Comparison of ENCODE assay signal across 17 mouse cellular contexts in the genomic region with DNA sequence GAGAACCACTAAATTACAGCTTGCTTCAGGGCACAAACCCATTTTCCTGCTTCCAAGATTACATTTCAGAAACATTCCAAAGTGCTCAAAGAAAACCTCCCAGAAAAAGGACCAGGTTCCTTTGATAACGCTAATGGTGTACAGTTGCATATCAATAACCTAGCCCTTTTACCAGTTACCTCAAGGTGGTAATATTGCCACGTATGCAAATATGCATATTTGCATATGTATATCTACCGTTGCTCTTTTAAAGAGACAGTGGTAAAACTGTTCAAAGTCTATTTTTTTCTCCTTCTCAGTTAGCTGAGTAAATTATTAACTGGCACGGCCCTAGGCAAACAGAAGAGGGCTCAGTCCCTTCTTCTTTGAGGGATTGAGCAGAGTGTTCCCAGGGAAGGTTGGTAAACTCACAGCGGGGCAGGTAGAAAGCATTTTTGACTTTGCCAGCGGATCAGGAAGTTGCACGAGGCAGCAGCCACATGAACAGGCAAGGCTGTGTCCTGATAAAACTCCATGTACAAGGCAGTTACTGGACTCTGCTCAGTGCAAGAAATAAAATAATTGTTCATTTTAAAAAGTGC. TPM values are rescaled to one million over a fixed set of nuclear protein-coding genes. Genes with fewer than 3 reads are reported as not detected.
A peak's percentile ranks its signal among the peaks of the same experiment; 100 is the strongest.
DNase-seq lines count a peak whose midpoint lies in the region; ATAC-seq and TF ChIP-seq lines count a peak whose summit lies in the region.
"Had no signal": no experiment of that assay in that cellular context is flagged by ENCODE, and none has a peak within 500 bp of the region (broad histone marks: within the 10 kb centered on the region; RNA-seq: fewer than 3 reads in every experiment).

No protein-coding gene starts in this region.

- no peak for TF ChIP-seq POLR2A in CH12.LX (IDR thresholded peaks at IDR 0.05; ENCODE audit: low read depth, low read length)

- no peaks in the 10 kb centered on the region for H3K9me3 ChIP-seq in CH12.LX (replicated peaks; ENCODE audit: low read length)
- H3K9me3 ChIP-seq in intestine, embryonic 15.5 days: no peaks in the 10 kb centered on the region
- H3K9me3 ChIP-seq in kidney, postnatal 0 days (replicated peaks; ENCODE audit: low read length): no peaks in the 10 kb centered on the region
- H3K9me3 ChIP-seq in liver, postnatal 0 days (ENCODE audit: low read length): no peaks in the 10 kb centered on the region
- H3K9me3 ChIP-seq in hindbrain, embryonic 10.5 days: no peaks in the 10 kb centered on the region
- H3K9me3 ChIP-seq in forebrain, embryonic 16.5 days (ENCODE audit: control insufficient read depth, low read length): no peaks in the 10 kb centered on the region
- H3K9me3 ChIP-seq: embryonic facial prominence, embryonic 15.5 days; limb, embryonic 12.5 days had no signal

- no peaks in the 10 kb centered on the region for H3K79me2 ChIP-seq in CH12.LX (replicated peaks; ENCODE audit: control insufficient read depth, extremely low read depth, insufficient read depth, poor library complexity, severe bottlenecking)

- H3K9ac ChIP-seq in CH12.LX (ENCODE audit: insufficient read depth, low read depth): no peak overlapping the region
- H3K9ac ChIP-seq in intestine, embryonic 15.5 days: no peak overlapping the region
- no peak overlapping the region for H3K9ac ChIP-seq in kidney, postnatal 0 days (ENCODE audit: low read depth, low read length)
- H3K9ac ChIP-seq in liver, postnatal 0 days (replicated peaks): no peak overlapping the region
- no peak overlapping the region for H3K9ac ChIP-seq in forebrain, embryonic 16.5 days (replicated peaks; ENCODE audit: low read depth, low read length)
- H3K9ac ChIP-seq: embryonic facial prominence, embryonic 15.5 days; forebrain, postnatal 0 days; limb, embryonic 12.5 days had no signal

- no peak for TF ChIP-seq RAD21 in CH12.LX (IDR thresholded peaks at IDR 0.05; ENCODE audit: low read depth, low read length)

- no peak for TF ChIP-seq EP300 in CH12.LX (IDR thresholded peaks at IDR 0.05; ENCODE audit: low read length)
- no peak for TF ChIP-seq EP300 in liver, postnatal 0 days (IDR thresholded peaks at IDR 0.05; ENCODE audit: low read depth)

- TF ChIP-seq CTCF in CH12.LX (conservative IDR thresholded peaks at IDR 0.05 in 1 of 2, IDR thresholded peaks at IDR 0.05 in 1 of 2; ENCODE audit: low read depth in 2 of 2, low read length in 2 of 2): no peak
- no peak for TF ChIP-seq CTCF in kidney, postnatal 0 days (IDR thresholded peaks at IDR 0.05; ENCODE audit: low read depth)
- no peak for TF ChIP-seq CTCF in liver, postnatal 0 days (IDR thresholded peaks at IDR 0.05; ENCODE audit: low read depth)

- no peak overlapping the region for H3K4me3 ChIP-seq in CH12.LX (replicated peaks in 1 of 3; ENCODE audit: low read depth in 2 of 3, low read length in 2 of 3, poor library complexity in 1 of 3)
- no peak overlapping the region for H3K4me3 ChIP-seq in intestine, embryonic 15.5 days (replicated peaks)
- H3K4me3 ChIP-seq in kidney, postnatal 0 days (replicated peaks; ENCODE audit: low read depth, low read length): no peak overlapping the region
- no peak overlapping the region for H3K4me3 ChIP-seq in liver, postnatal 0 days (ENCODE audit: low read depth, low read length)
- H3K4me3 ChIP-seq in hindbrain, embryonic 10.5 days: no peak overlapping the region
- H3K4me3 ChIP-seq in forebrain, embryonic 16.5 days (replicated peaks; ENCODE audit: low read length): no peak overlapping the region
- H3K4me3 ChIP-seq: embryonic facial prominence, embryonic 15.5 days; limb, embryonic 12.5 days; myocyte had no signal

- in situ Hi-C loops in CH12.LX (cut with MboI; ENCODE audit: low pct_ligation_motif_present, low pct_unique_long_range_greater_than_20kb, low sequenced_read_pairs): loop anchor here (25.0 kb wide), 1 partner anchor 1013 kb away; no protein-coding TSS in a partner anchor

- no peaks in the 10 kb centered on the region for H3K36me3 ChIP-seq in CH12.LX (replicated peaks in 1 of 2; ENCODE audit: control insufficient read depth in 1 of 2, insufficient read depth in 1 of 2, low read length in 1 of 2)
- no peaks in the 10 kb centered on the region for H3K36me3 ChIP-seq in intestine, embryonic 15.5 days
- H3K36me3 ChIP-seq in kidney, postnatal 0 days (ENCODE audit: insufficient read depth, low read length): no peaks in the 10 kb centered on the region
- no peaks in the 10 kb centered on the region for H3K36me3 ChIP-seq in liver, postnatal 0 days (replicated peaks; ENCODE audit: insufficient read depth, low read length)
- no peaks in the 10 kb centered on the region for H3K36me3 ChIP-seq in hindbrain, embryonic 10.5 days
- H3K36me3 ChIP-seq in forebrain, embryonic 16.5 days (ENCODE audit: control insufficient read depth, insufficient read depth): no peaks in the 10 kb centered on the region
- H3K36me3 ChIP-seq: embryonic facial prominence, embryonic 15.5 days; limb, embryonic 12.5 days had no signal

- H3K27me3 ChIP-seq in CH12.LX (replicated peaks): no peaks in the 10 kb centered on the region
- H3K27me3 ChIP-seq in intestine, embryonic 15.5 days (replicated peaks): no peaks in the 10 kb centered on the region
- H3K27me3 ChIP-seq in kidney, postnatal 0 days (ENCODE audit: insufficient read depth, low read length): no peaks in the 10 kb centered on the region
- H3K27me3 ChIP-seq in liver, postnatal 0 days (ENCODE audit: insufficient read depth, low read length): no peaks in the 10 kb centered on the region
- no peaks in the 10 kb centered on the region for H3K27me3 ChIP-seq in hindbrain, embryonic 10.5 days (ENCODE audit: insufficient read depth, poor library complexity, severe bottlenecking)
- H3K27me3 ChIP-seq in forebrain, embryonic 16.5 days (replicated peaks; ENCODE audit: control insufficient read depth, insufficient read depth, low read length): no peaks in the 10 kb centered on the region
- H3K27me3 ChIP-seq: embryonic facial prominence, embryonic 15.5 days; limb, embryonic 12.5 days had no signal

- no peak overlapping the region for H3K4me2 ChIP-seq in CH12.LX (ENCODE audit: insufficient read depth, low read depth, poor library complexity, severe bottlenecking)
- no peak overlapping the region for H3K4me2 ChIP-seq in intestine, embryonic 15.5 days (replicated peaks)
- H3K4me2 ChIP-seq in kidney, postnatal 0 days (ENCODE audit: low read length): no peak overlapping the region
- peak overlapping the region; percentile 14; the same call in 1 of the 2 replicates for H3K4me2 ChIP-seq in liver, postnatal 0 days (ENCODE audit: low read depth, low read length)
- H3K4me2 ChIP-seq in forebrain, embryonic 16.5 days (ENCODE audit: low read length): no peak overlapping the region
- H3K4me2 ChIP-seq: embryonic facial prominence, embryonic 15.5 days had no signal

- ATAC-seq in intestine, embryonic 15.5 days: peak; percentile 85
- ATAC-seq in kidney, postnatal 0 days (replicated peaks; ENCODE audit: low FRiP score, low read depth): 0 out of 2 replicates have a peak, but pooled peaks have one; percentile 11
- peak; percentile 62 for ATAC-seq in liver, postnatal 0 days
- ATAC-seq in granulocyte monocyte progenitor cell, adult 5-6 weeks (replicated peaks; ENCODE audit: poor library complexity, severe bottlenecking): no peak
- ATAC-seq in forebrain, embryonic 16.5 days: no peak
- ATAC-seq: forebrain, postnatal 0 days had no signal

- no peak overlapping the region for H3K27ac ChIP-seq in CH12.LX (ENCODE audit: insufficient read depth, low read depth)
- peak overlapping the region; percentile 91 for H3K27ac ChIP-seq in intestine, embryonic 15.5 days
- peak overlapping the region; percentile 73 for H3K27ac ChIP-seq in kidney, postnatal 0 days
- peak overlapping the region; percentile 44 for H3K27ac ChIP-seq in liver, postnatal 0 days (ENCODE audit: low read depth)
- H3K27ac ChIP-seq in hindbrain, embryonic 10.5 days: no peak overlapping the region
- no peak overlapping the region for H3K27ac ChIP-seq in forebrain, embryonic 16.5 days (ENCODE audit: low read length)
- H3K27ac ChIP-seq: embryonic facial prominence, embryonic 15.5 days; limb, embryonic 12.5 days had no signal

- dilution Hi-C loops in CH12.LX (cut with MboI; ENCODE audit: extremely low pct_ligation_motif_present, extremely low pct_unique_long_range_greater_than_20kb, low sequenced_read_pairs): no loop called here

- no peak for DNase-seq in CH12.LX (ENCODE audit: extremely low read depth)
- no peak for DNase-seq in kidney, postnatal 0 days (ENCODE audit: low spot score)
- DNase-seq in liver, postnatal 0 days: no peak
- no peak for DNase-seq in hindbrain, embryonic 10.5 days (ENCODE audit: low spot score)
- DNase-seq in gastrocnemius, postnatal 4 days (ENCODE audit: low spot score in 2 of 2): no peak
- DNase-seq: adrenal gland, postnatal 10 days; cerebellum, postnatal 36 days; forebrain, postnatal 0 days; heart, postnatal 36 days; right cerebral cortex, postnatal 14 days; thymus, postnatal 4 days had no signal

- 42% methylated on average over 7 of the region's 7 CpGs for WGBS in intestine, embryonic 15.5 days
- 38% methylated on average over 7 of the region's 7 CpGs for WGBS in kidney, postnatal 0 days
- WGBS in liver, postnatal 0 days (ENCODE audit: insufficient replicate concordance): 31% methylated on average over 7 of the region's 7 CpGs
- WGBS in hindbrain, embryonic 10.5 days: 65% methylated on average over 7 of the region's 7 CpGs
- 50% methylated on average over 7 of the region's 7 CpGs for WGBS in forebrain, embryonic 16.5 days

- peaks cover 13 to 37% of the 10 kb centered on the region in 2 experiments for H3K4me1 ChIP-seq in CH12.LX (ENCODE audit: control insufficient read depth in 1 of 2, insufficient read depth in 2 of 2)
- peaks cover 20% of the 10 kb centered on the region for H3K4me1 ChIP-seq in intestine, embryonic 15.5 days (replicated peaks)
- peaks cover 5% of the 10 kb centered on the region; the same call in 1 of the 2 replicates for H3K4me1 ChIP-seq in kidney, postnatal 0 days (replicated peaks; ENCODE audit: insufficient read depth, low read length)
- 0 out of 2 replicates have a peak, but pooled peaks cover 4% of the 10 kb centered on the region for H3K4me1 ChIP-seq in liver, postnatal 0 days (ENCODE audit: insufficient read depth)
- H3K4me1 ChIP-seq in hindbrain, embryonic 10.5 days (replicated peaks): peaks cover 9% of the 10 kb centered on the region
- H3K4me1 ChIP-seq in forebrain, embryonic 16.5 days (replicated peaks; ENCODE audit: control insufficient read depth, insufficient read depth, low read length): peaks cover 9% of the 10 kb centered on the region

RNA-seq across cellular contexts. Expression of gene Fhad1, which starts 15.3 kb away (rescaled TPM):
- 3.8 and 4.8 TPM in 2 replicates for total RNA-seq in CH12.LX (2012; rRNA removed)
- 5.3 and 5.5 TPM in 2 replicates for total RNA-seq in CH12.LX (2014; rRNA removed)
- 8.6 and 10.1 TPM in 2 replicates for polyA plus RNA-seq in CH12.LX (2012; ENCODE audit: insufficient read length, low read depth)
- polyA plus RNA-seq in intestine, embryonic 15.5 days (2015; fragmentation: Nextera tagmentation; extraction: Ambion mirVana): 1.4 and 2.3 TPM in 2 replicates
- polyA plus RNA-seq in kidney, postnatal 0 days (2015; fragmentation: Nextera tagmentation; extraction: Ambion mirVana): 0.32 and 0.50 TPM in 2 replicates
- polyA plus RNA-seq in liver, postnatal 0 days (2015; fragmentation: Nextera tagmentation; extraction: Ambion mirVana): 0.71 and 1.0 TPM in 2 replicates
- total RNA-seq in granulocyte monocyte progenitor cell, adult 5-6 weeks (2014; fragmentation: Nextera tagmentation): not detected in 2 replicates
- total RNA-seq in granulocyte monocyte progenitor cell, adult 5-6 weeks (2017): 0.39 TPM in 1 of 2 replicates, not detected in the other
- 2.3 and 4.1 TPM in 2 replicates for polyA plus RNA-seq in hindbrain, embryonic 10.5 days (2016; fragmentation: Nextera tagmentation; extraction: Ambion mirVana)
- 1.6 and 1.8 TPM in 2 replicates for polyA plus RNA-seq in forebrain, embryonic 16.5 days (2015; fragmentation: Nextera tagmentation; extraction: Ambion mirVana)
- total RNA-seq in gastrocnemius, postnatal 4 days (2021): 1 to 10 TPM; 6.4 to 6.7 TPM
- total RNA-seq: heart, postnatal 36 days had no signal

Comparison
In these comparisons a context has a peak if more than half of its experiments do, and no peak if none do; other contexts are left out.
1. H3K27ac ChIP-seq: peak in intestine, embryonic 15.5 days (single experiment), kidney, postnatal 0 days (single experiment) and liver, postnatal 0 days (single experiment); none in CH12.LX (single experiment), hindbrain, embryonic 10.5 days (single experiment) and forebrain, embryonic 16.5 days (single experiment).
2. ATAC-seq: peak in intestine, embryonic 15.5 days (single experiment), kidney, postnatal 0 days (single experiment) and liver, postnatal 0 days (single experiment); none in granulocyte monocyte progenitor cell, adult 5-6 weeks (single experiment) and forebrain, embryonic 16.5 days (single experiment).